ENCODE assay signal across 16 mouse cellular contexts in the genomic region with DNA sequence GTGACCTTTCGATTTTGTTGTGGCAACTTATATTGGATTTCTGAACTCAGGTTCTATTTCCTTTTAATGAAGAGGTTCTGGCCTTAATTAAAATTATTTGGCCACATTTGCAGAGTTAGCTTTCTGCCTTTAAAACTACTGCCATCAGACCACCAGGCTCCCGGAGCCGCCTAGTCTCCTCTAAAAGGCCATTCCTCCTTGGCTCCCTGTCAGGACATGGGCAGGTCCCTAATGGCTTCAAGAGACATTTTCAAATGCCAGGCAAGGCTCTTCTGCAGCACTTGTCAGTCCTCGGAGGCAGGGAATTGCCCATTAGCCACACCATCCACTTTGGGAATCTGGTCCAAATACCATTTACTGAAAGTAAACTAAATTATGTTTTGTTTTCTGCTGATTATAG.
DNase-seq lines count a peak whose midpoint lies in the region; ATAC-seq lines count a peak whose summit lies in the region.
"Had no signal": no experiment of that assay in that cellular context is flagged by ENCODE, and none has a peak within 500 bp of the region (broad histone marks: within the 10 kb centered on the region; RNA-seq: fewer than 3 reads in every experiment).

No protein-coding gene starts in this region.

- no peak overlapping the region for H3K4me3 ChIP-seq in midbrain, embryonic 14.5 days (replicated peaks; ENCODE audit: low read depth, low read length)
- no peak overlapping the region for H3K4me3 ChIP-seq in midbrain, embryonic 16.5 days (ENCODE audit: low read depth, low read length)
- H3K4me3 ChIP-seq: embryonic facial prominence, embryonic 15.5 days; limb, embryonic 10.5 days; liver, embryonic 13.5 days; neural tube, embryonic 13.5 days; stomach, embryonic 15.5 days had no signal

- no peak overlapping the region for H3K9ac ChIP-seq in midbrain, embryonic 14.5 days (replicated peaks; ENCODE audit: low read length)
- no peak overlapping the region for H3K9ac ChIP-seq in midbrain, embryonic 16.5 days (ENCODE audit: low read depth, low read length)
- H3K9ac ChIP-seq: embryonic facial prominence, embryonic 15.5 days; liver, embryonic 13.5 days; neural tube, embryonic 13.5 days; stomach, embryonic 15.5 days had no signal

- H3K27me3 ChIP-seq in midbrain, embryonic 14.5 days (ENCODE audit: control insufficient read depth, insufficient read depth, low read length), result no peaks in the 10 kb centered on the region
- H3K27me3 ChIP-seq in midbrain, embryonic 16.5 days (ENCODE audit: control insufficient read depth, insufficient read depth, low read depth, low read length), result no peaks in the 10 kb centered on the region
- H3K27me3 ChIP-seq: embryonic facial prominence, embryonic 15.5 days; liver, embryonic 13.5 days; neural tube, embryonic 13.5 days; stomach, embryonic 15.5 days had no signal

- H3K4me1 ChIP-seq in midbrain, embryonic 14.5 days (ENCODE audit: control insufficient read depth, insufficient read depth, low read length), result no peaks in the 10 kb centered on the region
- H3K4me1 ChIP-seq in midbrain, embryonic 16.5 days (ENCODE audit: control insufficient read depth, insufficient read depth, low read length), result peaks cover 4% of the 10 kb centered on the region; the same call in 1 of the 2 replicates
- H3K4me1 ChIP-seq: embryonic facial prominence, embryonic 15.5 days; liver, embryonic 13.5 days; neural tube, embryonic 13.5 days; stomach, embryonic 15.5 days had no signal

- H3K36me3 ChIP-seq in midbrain, embryonic 14.5 days (ENCODE audit: control insufficient read depth, insufficient read depth, low read length), result no peaks in the 10 kb centered on the region
- H3K36me3 ChIP-seq in midbrain, embryonic 16.5 days (ENCODE audit: control insufficient read depth, insufficient read depth, low read length), result no peaks in the 10 kb centered on the region
- H3K36me3 ChIP-seq: embryonic facial prominence, embryonic 15.5 days; limb, embryonic 10.5 days; liver, embryonic 13.5 days; neural tube, embryonic 13.5 days; stomach, embryonic 15.5 days had no signal

- intact Hi-C loops in heart, postnatal 10 days (cut with DNase I), result no loop called here
- intact Hi-C loops in heart, postnatal 25 days (cut with DNase I), result no loop called here

- H3K9me3 ChIP-seq in midbrain, embryonic 14.5 days (ENCODE audit: control insufficient read depth, low read length), result no peaks in the 10 kb centered on the region
- H3K9me3 ChIP-seq in midbrain, embryonic 16.5 days (replicated peaks; ENCODE audit: control insufficient read depth, low read length, poor library complexity, severe bottlenecking), result no peaks in the 10 kb centered on the region
- H3K9me3 ChIP-seq: embryonic facial prominence, embryonic 15.5 days; limb, embryonic 10.5 days; liver, embryonic 13.5 days; neural tube, embryonic 13.5 days; stomach, embryonic 15.5 days had no signal

- DNase-seq in cerebellum, postnatal 10 days, result peak; percentile 74 to 75
- no peak for DNase-seq in cerebellum, adult 11-12 months
- DNase-seq in heart, postnatal 10 days, result peak; percentile 35 to 45
- no peak for DNase-seq in heart, postnatal 25 days (ENCODE audit: low spot score)
- DNase-seq in midbrain, embryonic 14.5 days, result peak; percentile 6
- peak; percentile 57 for DNase-seq in lung, postnatal 10 days
- DNase-seq in spleen, postnatal 10 days (ENCODE audit: low spot score in 2 of 2), result no peak
- DNase-seq: B cell, adult 2 months; kidney, adult 9 months; liver, embryonic 13.5 days had no signal

- WGBS in midbrain, embryonic 14.5 days, result 87% methylated on average over 4 of the region's 4 CpGs
- WGBS in midbrain, embryonic 16.5 days, result 77% methylated on average over 4 of the region's 4 CpGs

- no peak for ATAC-seq in midbrain, embryonic 14.5 days (ENCODE audit: low FRiP score, low TSS enrichment)
- ATAC-seq in midbrain, embryonic 16.5 days, result no peak

- no peak overlapping the region for H3K4me2 ChIP-seq in midbrain, embryonic 14.5 days (ENCODE audit: low read length)
- no peak overlapping the region for H3K4me2 ChIP-seq in midbrain, embryonic 16.5 days (ENCODE audit: low read length)
- H3K4me2 ChIP-seq: embryonic facial prominence, embryonic 15.5 days; liver, embryonic 13.5 days; neural tube, embryonic 13.5 days; stomach, embryonic 15.5 days had no signal

- no peak overlapping the region for H3K27ac ChIP-seq in midbrain, embryonic 14.5 days (replicated peaks; ENCODE audit: low read depth, low read length)
- no peak overlapping the region for H3K27ac ChIP-seq in midbrain, embryonic 16.5 days (ENCODE audit: low read length)
- H3K27ac ChIP-seq: embryonic facial prominence, embryonic 15.5 days; limb, embryonic 10.5 days; liver, embryonic 13.5 days; macrophage; neural tube, embryonic 13.5 days; stomach, embryonic 15.5 days had no signal

Comparison
In these comparisons a context has a peak if more than half of its experiments do, and no peak if none do; other contexts are left out.
1. DNase-seq: peak in cerebellum, postnatal 10 days (2 of 2), heart, postnatal 10 days (2 of 2), midbrain, embryonic 14.5 days (single experiment) and lung, postnatal 10 days (single experiment); none in cerebellum, adult 11-12 months (single experiment), heart, postnatal 25 days (single experiment) and spleen, postnatal 10 days (0 of 2).